Mouse (Mus musculus) heart, adult 2 months (tissue): ENCODE measurements at regions not wholly inside any gene's neighbourhood (a gene's known extent, or its start where the extent isn't known, plus 50 kb on each side); places are given as distances from the start of the nearest gene placed in this dataset.

ENCODE experiments used
- CTCF ChIP-seq: fragments of 200-600 bp; IDR thresholded peaks from 2 replicates; pipeline ENCODE4 v1.8.1; 2022; ENCODE audit warnings: antibody characterized with exemption, mild to moderate bottlenecking, moderate library complexity
- EP300 ChIP-seq: fragments of 200-500 bp; IDR thresholded peaks from 2 replicates; pipeline ENCODE4 v1.6.1; 2011; ENCODE audit warnings: low read depth, low read length, control low read depth; ENCODE audit not compliant: insufficient read depth

DNA sequence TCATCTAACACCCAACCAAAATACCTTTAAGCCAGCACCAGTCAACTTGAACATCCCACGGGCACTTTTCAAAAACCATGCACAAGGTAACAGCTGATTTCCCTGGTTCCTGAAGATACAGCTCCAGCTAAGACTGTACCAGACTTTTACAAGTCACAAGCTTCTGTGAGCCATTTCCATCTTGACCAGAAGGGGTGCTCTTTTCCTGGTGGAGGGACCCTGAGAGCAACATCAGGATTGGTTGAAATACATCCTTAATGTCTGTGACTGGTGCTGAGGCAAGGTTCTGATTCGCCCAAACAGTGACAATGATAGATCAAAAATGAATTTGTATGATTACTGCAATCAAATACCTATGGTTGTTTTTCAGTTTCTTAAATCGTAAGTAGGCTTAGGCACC is 71.0 kb upstream of the Sptlc3 start:
- TF ChIP-seq EP300 (no peak), CTCF (no peak)
